Mouse (Mus musculus) CD8-positive naive resting alpha-beta T cell, adult 2 months (primary cell): Measurements from ENCODE around the gene Vill.

Experiments
- DNase-seq, 2 experiments: peaks; one replicate each; pipeline ENCODE4 v3.0.0; 2022; ENCODE audit warnings: low read depth in 2 of 2, low spot score in 2 of 2

Gene Vill

DNA sequence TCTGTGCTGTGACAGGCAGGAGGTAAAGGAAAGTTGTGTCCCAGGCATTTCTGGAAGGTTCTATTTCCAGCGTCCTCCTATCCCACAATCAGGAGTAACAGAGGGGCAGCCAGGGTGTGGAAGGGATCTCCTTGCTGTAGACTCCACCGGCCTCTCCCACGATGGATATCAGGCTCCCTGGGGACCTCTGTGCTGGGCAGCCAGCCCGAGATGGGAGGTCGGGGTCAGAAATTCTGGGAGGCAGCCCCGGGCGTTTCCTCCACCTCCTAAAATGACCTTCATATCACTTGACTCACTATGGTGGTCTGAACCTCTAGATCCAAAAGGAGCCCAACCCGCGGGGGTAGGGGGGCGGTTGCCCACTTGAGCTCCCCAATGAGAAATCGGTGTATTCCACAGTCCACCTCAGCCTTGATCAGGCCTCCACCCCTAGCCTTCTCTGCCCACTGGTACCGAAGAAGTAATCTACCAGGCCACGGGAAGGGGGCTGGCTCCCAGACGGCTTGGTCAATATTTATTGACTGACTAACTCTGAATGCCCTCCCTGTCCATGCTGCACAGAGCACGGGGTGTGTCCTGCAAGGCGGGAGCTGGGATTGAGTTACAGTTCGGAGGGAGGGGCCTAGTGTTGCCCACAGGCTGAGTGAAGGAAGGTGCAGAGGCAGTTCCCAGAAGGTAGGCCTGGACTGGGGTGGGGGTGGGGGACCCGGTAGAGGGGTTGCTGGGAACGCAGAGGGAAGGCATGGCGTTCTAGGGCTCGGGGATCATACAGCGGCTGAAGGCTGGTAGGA, at the start of gene Vill:
Gene Vill (plus strand): TSS at position 625 of the 791 bp plus-strand sequence.
- DNase-seq = no peak

DNA sequence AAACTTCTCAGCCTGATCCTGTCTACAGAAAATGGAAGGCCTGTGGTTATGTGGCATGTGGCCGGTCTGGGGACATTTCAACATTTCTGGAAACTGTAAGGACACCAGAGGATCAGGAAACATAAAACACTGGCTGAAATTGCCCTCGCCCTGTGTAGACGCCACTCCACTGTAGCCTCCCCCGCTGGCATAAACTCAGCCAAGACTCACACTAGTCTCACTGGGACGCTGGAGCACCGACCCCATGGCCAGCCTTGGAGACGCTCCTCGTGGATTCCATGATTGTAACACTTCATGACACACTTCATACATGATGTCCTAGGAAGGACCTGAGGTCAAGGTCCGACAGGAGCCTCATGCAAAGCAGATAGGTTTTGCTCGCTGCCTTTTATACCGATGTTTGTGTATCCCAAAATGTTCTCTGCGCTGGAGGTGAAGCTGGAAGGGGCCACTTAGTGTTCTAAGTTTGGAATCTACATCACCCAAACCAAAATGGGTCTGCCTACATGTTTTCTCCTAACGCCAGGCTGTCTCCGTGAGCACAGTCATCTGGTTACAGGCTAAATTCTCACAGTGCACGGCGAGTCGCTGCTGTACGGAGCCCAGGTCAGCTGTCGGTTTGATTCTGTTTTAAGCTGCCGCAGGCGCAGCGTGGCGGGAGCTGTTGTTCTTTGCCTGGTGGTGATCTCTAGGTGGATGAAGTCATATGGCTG, 48.4 kb upstream of the Vill start:
- no peak for DNase-seq

DNA sequence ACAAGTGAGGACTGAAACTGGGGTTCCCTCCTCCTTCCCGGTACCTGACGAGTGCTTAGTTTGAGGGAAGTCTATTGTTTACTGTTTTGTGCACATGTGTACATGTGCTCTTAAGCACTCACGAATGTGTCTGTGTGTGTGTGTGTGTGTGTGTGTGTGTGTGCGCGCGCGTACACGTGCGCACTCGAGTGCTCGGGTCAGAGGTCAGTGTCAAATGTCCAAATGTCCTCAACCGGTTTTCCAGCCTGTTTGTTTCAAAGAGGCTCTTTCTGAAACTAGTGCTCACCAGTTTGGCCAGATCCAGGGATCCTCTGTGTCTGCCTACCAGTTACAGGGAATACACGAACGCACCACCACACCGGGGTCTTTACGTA, 47.9 kb upstream of the Vill start:
- no peak for DNase-seq

DNA sequence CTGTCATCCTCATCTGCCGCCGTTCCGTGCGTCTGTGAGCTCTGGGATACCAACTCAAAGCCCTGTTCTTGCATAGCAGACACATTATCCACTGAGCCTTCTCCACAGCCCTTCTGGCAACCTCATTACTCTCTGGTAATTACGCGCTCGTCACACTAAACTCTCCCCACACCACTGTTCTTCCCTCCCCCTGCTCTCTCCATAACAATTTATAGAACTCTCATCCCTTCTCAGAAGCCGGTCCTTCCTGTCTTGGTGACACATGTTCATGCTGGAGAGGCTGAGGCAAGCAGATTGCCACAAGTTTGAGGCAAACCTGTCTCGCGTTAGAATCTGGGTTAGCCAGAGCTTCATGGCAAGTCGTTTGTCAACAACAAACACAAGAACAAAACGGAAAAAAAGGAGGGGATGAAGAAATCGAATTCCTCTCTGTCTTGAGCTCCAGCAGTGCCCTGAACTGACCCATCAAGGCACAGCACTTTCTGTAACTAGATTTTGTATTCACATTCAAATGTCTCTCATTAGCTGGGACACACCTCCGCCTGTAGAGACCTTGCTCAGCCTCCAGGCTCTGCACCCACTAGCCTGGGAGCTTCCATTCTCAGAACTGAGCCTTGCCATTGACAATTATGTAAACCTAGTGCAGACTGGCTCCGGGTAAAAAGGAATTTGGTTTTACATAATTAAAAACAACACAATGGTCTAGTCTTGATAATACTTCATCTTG, 47.1 kb upstream of the Vill start:
- no peak for DNase-seq

DNA sequence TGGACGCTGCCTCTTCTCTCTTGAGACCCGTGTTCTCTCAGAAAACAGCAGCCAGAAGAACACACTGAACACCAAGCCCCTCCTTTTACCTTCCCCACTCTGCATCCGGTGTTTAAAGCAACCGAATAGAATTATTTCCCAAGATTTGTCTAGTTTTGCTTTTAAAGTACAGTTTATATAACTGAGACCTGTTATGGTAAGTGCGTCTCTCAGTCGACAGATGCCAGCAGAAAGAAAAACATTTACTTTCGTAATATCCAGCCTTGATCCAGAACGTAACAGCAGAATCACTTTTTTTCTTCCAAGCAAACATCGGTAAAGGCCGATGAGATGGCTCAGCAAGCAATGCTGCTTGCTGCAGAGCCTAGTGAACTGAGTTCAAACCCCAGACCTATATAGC, 45.3 kb upstream of the Vill start:
- DNase-seq = no peak

DNA sequence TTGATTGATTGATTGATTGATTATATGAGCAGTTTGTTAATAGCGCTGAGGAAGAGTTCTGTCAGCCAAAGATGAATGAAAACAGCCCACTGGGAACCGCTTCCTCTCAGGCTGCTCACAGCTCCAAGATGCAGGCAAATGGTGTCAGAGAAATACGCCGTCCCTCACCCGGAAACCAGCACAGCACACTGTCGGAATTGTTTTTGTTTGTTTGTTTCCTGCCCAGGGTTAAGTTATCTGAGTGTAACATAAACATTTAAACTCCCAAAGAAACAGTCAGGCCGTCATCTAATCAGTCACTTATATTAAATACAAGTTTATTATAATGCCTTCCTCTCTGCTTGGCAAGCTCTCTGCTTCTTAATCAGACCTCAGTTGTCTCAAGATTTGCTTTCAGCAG, 43.7 kb upstream of the Vill start:
- no peak for DNase-seq

DNA sequence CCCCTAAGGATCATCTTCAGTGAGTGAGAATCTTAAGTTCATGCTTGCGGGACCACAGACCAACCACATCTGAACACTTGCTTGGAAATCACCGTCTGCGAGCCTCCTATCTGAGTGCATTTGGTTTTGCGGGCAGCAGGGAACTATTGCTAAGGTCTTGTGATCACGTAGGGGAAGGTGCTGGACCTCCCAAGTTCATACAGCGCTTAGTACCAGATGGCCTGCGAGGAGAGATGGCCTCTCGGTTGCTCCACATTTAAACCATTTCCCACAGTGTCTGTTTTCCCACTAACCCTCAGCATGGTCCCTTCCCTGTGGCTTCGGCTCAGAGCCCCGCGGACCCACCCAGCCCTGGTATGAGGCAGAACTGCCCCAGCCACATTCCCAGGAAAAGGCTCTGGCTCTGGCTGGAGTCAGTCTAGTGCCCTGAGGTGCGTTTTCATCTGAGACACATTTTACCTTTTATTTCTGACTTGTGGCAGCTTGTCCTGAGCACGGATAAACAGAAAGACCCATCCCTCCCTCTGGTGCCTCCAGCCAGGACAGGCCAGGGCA, 42.3 kb upstream of the Vill start:
- DNase-seq = no peak

DNA sequence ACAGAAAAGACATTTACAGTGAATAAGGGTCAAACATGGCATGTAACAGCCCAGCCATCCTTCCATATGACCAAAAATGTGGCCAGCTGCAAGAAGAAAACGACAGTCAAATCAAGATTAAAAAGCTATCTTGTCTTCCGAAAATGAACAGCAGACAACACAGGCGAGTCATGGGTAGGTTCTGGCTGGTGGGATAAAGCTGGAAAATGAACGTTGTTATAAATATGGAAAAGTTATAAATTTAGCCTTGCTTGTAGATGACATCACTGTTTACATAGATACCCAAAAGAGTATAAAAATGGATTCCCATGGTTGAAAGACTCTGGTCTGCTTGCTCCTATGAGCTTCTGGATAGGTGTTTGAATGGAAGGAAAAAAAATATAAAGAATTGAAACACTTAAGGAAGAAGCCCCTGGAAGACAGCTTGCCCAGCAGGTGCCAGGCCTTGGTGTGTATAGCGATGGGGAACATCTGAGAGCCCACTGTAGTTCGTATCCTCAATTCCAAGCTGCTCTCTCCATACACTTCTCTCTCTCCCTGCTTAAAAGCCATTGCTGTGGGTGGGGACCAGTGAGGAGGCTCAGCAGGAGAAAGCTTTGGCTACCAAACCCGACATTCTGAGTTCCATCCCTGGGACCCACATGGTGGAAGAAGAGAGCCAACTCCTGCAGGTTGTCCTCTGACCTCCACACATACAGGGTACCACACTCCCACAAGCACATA, 35.6 kb upstream of the Vill start:
- DNase-seq = no peak

DNA sequence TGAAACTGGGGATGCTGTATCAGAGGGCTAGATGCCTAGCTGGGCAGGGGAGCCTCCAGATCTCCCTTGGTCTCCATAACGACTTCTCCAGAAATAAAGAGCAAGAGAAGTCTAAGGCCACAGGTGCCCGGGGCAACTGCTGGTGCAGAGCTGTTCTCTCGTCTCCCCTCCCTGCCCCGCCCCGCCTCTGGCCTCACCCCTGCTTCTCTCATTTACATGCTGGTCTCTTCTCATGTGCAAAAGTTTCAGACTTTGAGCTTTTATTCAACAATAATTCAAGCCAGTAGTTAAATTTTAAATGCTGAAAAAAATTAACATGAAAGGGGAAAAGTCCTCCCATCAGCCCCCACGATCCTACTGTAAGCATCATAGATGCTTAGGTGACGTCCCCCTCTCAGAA, 30.8 kb upstream of the Vill start:
- DNase-seq = no peak

DNA sequence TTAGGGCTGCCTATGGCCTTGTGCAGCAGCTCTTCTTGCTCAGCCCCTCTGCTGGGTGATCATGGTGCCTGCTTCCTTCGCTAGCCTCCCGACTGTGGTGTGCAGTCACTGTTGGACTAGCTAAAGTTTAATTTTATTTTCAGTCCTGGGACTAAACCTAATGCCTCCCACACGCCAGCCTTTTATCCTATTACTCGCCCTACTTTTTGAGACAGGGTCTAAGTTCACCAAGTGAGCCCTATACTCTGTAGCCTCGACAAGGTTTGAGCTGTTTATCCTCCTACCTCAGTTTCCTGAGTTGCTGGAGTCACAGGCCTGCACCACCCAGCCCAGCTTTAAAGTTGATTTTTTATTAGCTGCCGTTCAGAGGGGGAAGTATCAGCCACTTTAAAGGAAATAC, 27.3 kb upstream of the Vill start:
- no peak for DNase-seq

DNA sequence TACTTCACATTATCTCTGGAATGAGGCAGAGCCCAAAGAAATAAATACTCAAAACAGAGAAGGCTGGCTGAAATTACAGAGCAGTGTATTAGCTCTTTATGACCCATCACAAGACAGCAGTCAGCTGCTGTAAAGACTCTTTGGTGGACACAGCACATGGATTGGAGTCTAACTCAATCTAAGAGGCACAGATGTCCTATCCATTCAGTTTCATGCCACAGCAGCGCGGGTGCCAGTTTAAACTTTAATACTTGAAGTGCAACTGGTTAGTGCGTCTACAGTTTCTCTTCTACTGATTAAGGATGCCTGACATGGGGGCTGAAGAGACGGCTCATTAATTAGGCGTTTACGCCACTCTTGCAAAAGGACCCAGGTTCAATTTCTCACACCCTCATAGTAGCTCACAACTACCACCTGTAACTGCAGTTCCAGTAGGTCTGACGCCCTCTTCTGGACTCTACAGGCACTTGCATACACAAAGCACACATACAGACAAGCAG, 26.7 kb upstream of the Vill start:
- no peak for DNase-seq

DNA sequence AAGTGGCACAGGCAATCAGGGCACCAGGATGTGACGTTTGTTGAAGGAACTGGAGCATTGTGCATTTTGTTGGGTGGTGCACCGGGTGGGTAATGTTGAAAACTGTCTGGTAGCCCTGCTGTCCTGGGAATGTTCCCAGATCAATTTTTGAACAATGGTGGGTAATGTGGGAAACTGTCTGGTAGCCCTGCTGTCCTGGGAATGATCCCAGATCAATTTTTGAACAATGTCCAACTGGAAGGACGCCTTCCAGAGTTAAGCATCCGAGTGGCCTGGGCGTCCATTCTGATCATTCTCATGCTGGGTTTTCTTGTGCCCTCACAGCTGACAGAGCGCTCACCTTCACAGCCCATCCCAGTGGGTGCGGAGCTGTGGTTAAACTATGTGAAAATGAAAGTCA, 25.2 kb upstream of the Vill start:
- no peak for DNase-seq

DNA sequence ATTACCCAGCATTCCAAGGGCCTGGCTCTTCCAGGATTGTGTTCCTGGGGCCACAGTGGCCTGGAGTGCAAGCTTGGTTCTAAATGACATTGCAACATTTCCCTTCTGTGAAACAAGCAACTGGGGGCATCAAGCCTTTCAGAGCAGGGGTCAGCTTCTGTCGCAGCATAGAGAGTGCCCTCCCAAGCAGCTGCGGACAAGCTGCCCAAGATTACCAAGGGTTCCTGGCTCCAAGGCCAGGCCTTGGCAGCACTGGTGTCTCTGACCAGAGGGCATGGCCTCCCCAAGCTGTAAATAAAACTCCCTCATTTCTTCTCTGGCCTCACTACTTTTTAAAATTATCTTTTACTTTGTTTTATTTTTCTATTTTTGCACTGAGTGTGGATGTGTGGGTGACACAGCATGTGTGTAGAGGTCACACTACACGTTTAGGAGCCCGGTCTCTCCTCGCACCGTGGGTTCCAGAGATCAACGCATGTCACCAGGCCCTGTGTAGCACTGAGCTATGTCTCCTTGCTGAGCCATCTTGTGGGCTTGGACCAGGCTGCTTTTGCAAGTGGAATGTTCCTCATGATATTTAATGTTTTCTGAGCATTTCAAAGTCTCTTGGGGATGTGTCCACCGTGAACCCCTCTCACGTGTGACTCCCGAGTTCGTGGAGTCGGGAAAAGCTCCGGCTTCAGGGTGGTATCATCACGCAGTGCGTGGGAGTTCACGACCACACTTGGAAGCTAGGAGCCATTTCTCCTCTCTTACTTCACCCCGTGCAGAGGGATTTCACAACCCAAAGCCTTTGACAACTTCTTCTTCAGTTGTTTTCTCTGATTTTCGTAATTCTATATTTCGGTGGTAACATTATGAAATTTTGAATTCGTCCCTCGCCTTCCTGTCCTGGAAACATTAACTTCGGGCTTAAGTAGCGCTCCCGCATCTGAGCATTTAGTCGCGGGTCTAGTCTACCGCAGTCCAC, 24.1 kb upstream of the Vill start:
- DNase-seq = no peak

DNA sequence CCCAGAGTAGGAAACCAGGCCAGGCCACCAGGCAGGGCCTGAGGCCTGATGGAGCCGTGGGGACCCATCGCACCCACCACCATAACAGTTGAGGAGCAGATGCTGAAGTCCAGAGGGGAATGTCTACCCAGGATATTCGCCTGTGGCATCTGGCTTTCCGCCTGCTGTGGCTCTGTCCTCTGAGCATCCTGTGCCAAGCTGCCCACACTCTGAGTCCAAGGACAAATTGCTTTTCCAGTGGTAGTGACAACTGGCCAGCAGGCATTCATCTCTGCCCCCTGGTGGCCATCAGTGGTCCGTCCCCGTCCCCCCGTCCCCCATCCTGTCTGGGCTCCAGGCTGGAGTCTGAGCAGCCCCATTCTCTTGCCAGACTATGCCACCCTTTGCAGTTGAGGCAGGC, 23.0 kb upstream of the Vill start:
- DNase-seq = no peak

DNA sequence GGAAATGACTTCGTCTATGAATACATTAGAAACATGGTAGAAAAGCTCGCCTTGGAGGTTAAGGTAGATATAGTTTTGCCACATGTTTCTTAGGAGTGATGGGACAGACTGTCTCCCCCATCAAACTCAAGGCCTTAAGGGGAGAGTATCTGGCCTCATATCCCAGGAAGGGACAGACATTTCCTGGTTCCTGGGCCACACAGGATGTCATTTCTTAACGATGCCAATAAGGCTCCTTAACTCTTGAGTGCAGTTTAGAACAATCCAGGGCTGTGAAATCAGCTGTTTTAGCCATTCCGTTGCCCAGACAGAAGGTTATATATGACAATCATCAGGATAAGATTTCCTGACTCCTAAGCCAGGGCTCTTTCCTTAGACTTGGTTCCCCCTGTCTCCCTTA, 21.5 kb upstream of the Vill start:
- no peak for DNase-seq

DNA sequence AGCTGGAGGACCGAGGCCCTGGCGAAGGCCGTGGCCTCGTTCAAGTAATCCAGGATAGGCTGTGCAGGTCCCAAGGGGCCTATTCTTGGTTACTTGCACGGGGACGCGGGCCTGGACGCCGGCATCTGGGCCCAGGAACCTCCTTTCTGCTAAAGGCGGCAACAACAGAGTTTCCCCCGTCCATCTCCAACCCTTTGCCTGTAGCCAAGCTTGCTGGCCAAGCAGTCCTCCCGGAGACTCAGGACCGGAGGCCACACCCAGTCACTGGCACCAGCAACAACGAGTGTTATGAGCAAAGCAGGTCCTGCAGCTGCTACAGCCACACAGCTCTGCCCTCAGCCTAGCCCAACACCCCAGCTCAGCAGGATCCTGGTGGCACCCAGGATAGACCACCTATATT, 20.8 kb upstream of the Vill start:
- no peak for DNase-seq

DNA sequence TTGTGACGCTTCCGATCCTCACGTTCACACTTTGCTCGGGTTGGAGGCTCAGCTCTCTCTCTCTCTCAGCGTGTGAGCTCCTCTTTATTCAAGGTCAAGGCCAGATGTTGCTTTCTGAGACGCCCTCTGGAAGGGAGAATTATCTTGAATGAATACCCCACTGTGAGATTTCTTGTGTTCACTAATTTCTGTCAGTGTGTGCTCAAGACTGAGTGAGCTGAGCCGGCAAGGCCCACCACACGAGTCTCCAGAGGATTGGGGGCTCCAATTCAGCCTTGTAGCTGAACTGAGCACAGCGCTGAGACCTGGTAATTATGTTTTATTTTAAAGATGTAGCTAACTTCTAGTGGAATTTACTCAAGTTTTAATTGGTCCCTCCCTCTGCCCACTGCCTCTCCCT, 20.0 kb upstream of the Vill start:
- DNase-seq = no peak

DNA sequence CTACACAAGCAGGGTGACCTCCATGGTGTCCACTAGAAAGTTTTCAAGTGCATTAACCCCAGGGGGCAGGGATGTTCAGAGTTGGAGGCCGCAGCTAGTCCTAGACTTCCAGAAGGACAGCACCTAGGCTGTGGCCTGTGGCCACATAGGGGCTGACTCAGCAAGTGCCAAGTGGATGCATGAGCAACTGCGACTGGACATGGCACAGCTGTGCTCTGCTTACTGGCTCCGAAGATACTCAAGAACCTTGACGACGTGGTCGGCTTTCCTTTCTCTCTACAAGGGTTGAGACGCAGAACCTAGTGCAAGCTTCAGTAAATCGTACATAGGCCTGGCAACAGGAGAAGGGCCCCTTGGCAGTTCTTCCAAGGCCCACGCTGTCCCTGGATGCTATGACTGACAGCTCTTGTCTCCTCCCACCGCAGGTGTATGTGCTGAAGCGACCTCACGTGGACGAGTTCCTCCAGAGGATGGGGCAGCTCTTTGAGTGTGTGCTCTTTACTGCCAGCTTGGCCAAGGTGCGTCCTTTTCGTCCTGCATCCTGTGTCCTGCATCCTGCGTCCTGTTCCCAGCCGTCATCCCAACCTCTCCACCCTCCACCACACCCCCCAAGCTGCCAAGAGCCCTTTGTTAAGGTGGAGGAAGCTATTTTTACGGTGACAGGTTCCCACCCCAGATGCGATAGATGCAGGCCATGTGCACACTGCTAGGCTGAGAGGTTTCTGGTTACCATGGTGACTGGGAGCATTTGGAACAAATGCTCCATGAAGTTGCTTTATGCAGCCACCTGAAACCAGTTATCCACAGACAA, 19.3 kb upstream of the Vill start:
- no peak for DNase-seq

DNA sequence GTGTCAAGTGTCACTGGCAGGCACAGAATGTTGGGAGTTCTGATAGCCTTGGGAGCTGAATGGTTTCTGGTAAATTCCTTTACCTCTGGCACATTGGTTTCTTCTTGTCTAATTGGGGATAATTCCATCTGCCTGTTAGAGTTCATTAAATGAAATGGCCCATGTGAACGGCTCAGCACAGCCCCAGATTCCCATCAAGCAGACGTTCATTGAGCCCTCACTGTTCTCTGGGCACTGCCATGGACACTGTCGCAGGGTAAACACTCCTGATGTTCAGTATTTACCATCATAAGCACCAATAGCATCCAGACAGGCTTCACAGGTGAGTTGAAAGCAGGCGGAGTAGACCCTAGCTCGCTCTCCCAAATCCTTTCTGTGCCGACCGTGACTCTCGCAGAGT, 18.5 kb upstream of the Vill start:
- DNase-seq = no peak
